Mouse (Mus musculus) fibroblast of lung, adult 2 months (primary cell): ENCODE measurements around the gene Wt1.

Source experiments
- DNase-seq: peaks from one replicate; pipeline ENCODE4 v3.0.0-alpha.2; 2011; ENCODE audit warnings: low read depth

Wt1 gene

DNA sequence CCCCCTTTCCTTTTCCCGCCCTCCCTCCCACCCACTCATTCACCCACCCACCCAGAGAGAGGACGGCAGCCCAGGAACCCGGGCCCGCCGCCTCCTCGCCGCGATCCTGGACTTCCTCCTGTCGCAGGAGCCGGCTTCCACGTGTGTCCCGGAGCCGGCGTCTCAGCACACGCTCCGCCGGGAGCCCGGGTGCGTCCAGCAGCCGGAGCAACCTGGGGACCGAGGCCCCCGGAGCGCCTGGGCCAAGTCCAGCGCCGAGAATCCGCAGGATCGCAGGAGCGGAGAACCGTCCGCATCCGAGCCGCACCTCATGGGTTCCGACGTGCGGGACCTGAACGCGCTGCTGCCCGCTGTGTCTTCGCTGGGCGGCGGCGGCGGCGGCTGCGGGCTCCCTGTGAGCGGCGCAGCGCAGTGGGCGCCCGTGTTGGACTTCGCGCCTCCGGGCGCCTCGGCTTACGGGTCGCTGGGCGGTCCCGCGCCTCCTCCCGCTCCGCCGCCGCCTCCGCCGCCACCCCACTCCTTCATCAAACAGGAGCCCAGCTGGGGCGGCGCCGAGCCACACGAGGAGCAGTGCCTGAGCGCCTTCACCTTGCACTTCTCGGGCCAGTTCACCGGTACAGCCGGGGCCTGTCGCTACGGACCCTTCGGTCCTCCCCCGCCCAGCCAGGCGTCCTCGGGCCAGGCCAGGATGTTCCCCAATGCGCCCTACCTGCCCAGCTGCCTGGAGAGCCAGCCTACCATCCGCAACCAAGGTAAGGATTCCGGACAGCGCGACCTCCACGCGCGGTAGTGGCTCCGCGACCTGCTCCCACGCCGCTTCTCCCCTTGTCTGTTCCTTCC is 582 bp downstream of the Wt1 start:
- DNase-seq, result no peak

DNA sequence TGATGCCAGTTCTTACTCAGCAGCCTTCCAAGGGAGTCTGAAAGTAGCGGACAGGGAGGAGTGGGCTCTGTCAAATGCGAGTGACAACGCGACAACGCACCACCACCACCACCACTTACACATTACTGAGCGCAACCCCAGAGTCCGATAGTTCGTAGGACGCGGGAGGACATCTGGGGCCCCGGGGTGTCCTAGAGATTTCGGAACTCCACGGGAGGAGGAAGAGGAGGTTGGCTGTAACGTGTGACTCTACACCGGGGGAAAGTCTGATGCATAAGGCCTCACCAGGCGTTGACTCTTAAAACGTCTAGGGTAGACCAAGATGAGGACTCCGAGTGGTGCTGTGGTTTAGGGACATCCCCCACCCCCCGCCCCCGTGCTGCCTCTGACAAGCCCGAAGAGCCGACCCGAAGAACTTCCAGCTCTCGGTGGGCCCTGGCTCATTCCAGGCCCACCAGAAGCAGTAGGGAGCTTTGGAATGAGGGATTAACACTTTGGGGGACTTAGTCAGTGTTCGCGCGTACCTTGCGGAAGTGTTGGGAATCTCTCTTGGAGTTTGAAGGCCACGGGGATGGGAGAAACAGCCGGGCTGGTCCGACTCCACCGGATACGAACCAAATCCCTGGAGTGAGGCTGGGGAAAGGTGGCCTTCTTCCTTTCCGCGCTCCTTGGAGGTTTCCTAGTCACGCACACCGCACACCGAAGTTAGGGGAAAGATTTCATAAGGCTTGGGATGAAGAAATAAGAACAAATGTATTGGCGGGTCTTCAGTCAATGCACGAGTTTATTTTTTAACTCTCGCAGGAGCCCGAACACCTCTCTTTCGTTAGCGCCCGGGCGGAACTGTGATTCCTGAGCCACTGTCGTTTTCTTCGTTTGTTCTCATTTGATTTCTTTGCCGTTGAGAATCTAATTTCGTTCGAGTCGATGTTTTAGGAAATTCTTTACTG is 1.5 kb downstream of the Wt1 start:
- no peak for DNase-seq

DNA sequence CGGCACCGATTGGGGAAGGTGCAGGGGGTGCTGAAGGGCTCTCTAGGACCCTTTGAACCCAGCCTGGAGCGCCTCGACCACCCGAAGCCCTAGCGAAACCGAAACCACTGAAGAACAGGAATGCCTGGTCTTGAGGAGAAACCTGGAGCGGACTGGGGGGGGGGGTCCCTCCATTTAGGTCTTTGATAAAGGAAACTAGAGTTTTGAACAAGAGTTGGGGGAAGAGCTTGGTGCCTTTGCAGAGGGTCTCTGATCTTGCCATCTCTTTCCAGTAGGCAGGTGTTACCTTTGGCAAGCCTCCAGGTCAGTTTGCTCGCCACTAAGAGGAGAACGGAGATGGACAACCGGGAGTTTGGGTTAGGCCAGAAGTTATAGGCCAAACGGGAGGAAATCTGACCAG is 2.2 kb downstream of the Wt1 start:
- no peak for DNase-seq

- no peak for DNase-seq
These were observed 4.2 kb downstream of the Wt1 start for GRCm38 (mm10) chr2:105130351-105131060.

GRCm38 (mm10) chr2:105131061-105131810 is 4.9 kb downstream of the Wt1 start:
- DNase-seq, result no peak

- DNase-seq, result no peak
These were observed 5.4 kb downstream of the Wt1 start for GRCm38 (mm10) chr2:105131811-105132100.

- no peak for DNase-seq
These were observed 6.0 kb downstream of the Wt1 start for GRCm38 (mm10) chr2:105132300-105132699.

DNA sequence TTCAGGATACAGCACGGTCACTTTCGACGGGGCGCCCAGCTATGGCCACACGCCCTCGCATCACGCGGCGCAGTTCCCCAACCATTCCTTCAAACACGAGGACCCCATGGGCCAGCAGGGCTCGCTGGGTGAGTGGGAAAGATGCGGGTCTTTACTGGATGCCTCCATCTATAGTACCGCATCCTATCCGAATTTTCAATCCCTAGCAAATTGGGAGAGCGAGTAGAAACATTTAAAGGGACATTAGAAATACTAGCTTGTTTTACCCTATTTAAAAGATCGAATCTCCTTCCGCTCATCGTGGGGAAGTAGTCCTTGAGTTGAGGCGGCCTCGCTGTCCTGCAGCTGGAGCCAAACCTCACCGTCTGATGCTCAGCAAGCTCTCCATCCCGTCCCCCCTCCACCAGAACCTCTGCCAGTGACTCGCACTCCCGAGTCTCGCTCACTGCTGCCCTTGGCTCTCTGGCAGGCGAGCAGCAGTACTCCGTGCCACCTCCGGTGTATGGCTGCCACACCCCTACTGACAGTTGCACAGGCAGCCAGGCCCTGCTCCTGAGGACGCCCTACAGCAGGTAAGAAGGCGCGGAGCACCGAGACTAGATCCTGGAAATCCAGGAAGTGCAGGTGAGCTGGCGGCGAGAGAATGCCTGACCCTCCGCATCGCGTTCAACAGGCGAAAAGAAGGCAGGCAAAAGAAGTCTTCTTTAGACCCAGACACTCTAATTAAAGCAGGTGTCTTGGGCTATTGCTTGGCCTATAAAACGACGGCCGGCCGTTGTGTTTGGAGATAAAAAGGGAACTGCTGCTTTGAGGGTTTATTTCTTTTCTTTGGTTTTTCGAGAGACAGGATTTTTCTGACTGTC is 6.8 kb downstream of the Wt1 start:
- no peak for DNase-seq

GRCm38 (mm10) chr2:105134296-105134695 is 8.0 kb downstream of the Wt1 start:
- no peak for DNase-seq

DNA sequence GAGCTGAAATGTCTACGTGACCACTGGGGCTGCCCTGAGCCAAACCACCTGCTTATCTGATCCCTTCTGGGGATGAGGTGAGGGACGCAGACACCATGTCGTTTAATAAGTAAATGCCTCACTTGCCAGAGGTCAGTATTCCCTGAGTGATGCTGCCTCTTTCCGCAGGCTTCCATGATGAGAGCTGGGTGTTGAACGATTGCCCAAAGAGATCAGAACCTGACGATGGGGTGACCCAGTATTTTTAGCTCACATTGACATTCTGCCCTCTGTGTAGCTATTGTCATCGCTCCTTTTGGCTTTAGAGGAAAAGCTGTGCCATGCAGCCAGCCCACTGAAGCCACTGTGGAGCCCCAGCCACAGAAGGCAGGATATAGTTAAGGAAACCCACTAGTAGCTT is 13.1 kb downstream of the Wt1 start:
- no peak for DNase-seq

- DNase-seq, result no peak
These were observed 15.0 kb downstream of the Wt1 start for GRCm38 (mm10) chr2:105141371-105141770.

DNA sequence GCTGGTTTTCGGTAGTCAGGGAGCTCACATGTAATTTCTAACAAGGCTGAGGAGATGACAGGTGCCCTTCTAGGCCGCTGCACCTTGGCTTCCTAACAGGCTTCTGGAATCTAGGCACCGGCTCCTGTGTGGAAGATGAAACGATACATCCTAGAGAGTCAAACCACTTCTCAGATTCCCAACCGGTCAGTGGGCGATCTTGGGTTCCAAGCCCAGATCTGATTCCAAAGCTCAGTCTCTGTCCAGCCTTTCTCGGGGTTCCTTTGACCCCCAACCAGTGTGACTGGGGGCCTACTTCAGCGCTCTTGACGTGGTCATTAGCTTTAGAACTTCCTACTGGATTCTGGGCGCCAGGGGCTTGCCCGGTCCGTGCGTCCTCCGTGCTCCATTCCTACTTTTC is 17.4 kb downstream of the Wt1 start:
- DNase-seq, result no peak

GRCm38 (mm10) chr2:105151544-105151943 is 25.2 kb downstream of the Wt1 start:
- no peak for DNase-seq

- DNase-seq, result no peak
These were observed 26.7 kb downstream of the Wt1 start for GRCm38 (mm10) chr2:105153046-105153445.

DNA sequence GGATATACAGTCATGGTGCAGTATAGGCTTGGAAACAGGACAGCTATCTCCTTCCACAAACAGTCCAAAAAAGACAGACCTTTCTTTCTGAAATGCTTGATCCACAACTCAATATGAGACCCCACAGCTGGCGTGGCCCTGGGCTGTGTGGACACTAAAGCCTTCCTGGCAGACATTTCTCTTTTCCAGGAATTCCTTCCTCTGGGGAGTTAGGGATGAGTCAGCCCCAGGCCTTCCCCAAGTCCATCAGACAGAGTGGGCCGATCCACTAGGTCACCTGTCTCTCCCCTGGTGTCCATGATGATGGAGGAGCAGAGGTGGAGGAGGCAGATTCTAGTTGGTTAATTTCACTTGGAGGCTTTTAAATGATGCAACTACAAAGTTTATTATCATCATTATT is 34.6 kb downstream of the Wt1 start:
- DNase-seq, result no peak

GRCm38 (mm10) chr2:105162763-105163162 is 36.4 kb downstream of the Wt1 start:
- DNase-seq, result no peak

- DNase-seq, result no peak
These were observed 41.8 kb downstream of the Wt1 start for GRCm38 (mm10) chr2:105168137-105168536.

- no peak for DNase-seq
These were observed 47.9 kb downstream of the Wt1 start for GRCm38 (mm10) chr2:105174254-105174653.

GRCm38 (mm10) chr2:105178871-105179270 is 52.5 kb downstream of the Wt1 start:
- no peak for DNase-seq

- no peak for DNase-seq
These were observed 56.2 kb downstream of the Wt1 start for GRCm38 (mm10) chr2:105182501-105182900.

DNA sequence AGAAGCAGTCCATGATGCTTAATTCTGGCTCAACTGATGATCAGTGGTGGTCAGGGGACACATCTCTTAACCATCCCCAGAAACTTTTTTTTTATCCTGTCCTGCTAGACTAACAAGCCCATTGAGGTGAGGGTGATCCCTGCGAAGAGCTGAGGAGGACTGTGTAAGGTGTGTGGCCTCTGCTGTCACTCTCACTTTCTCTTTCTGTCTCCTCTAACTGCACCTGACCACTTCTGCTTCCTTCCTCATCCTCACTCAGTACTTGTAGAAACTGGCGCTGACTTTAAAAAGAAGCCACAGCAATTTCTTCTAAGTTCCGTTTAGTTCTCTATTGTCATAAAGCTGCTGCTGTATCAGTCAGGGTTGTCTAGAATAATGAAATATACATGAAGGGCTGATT is 58.8 kb downstream of the Wt1 start:
- no peak for DNase-seq
